Mouse (Mus musculus): ENCODE data around the gene Gse1.
"Not testable (repeated sequence)": the region's sequence is repeated elsewhere in the genome, so short reads cannot be mapped to it uniquely, and the experiment has no call there.

The Gse1 gene

DNA sequence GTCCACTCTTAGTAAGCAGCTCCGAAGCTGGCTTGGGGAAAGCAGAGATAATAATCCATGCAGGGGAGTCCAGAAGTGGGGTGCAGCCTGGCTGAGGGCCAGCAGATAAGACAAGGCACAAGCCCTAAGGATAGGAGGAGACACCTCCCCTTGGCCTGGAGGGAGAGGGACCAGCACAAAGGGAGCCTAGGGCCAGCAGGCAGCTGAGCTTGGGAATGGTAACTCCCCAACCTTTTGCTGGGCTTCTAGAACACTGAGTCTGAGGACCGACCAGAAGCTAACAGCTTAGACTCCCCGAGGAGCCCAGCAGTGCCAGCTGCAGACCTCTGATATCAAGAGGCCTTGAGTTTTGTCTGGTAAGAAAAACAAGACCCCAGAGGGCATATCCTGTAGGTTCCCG is 115.9 kb downstream of the Gse1 start:
- in situ Hi-C loops (cut with MseI, MboI): no loop called here

DNA sequence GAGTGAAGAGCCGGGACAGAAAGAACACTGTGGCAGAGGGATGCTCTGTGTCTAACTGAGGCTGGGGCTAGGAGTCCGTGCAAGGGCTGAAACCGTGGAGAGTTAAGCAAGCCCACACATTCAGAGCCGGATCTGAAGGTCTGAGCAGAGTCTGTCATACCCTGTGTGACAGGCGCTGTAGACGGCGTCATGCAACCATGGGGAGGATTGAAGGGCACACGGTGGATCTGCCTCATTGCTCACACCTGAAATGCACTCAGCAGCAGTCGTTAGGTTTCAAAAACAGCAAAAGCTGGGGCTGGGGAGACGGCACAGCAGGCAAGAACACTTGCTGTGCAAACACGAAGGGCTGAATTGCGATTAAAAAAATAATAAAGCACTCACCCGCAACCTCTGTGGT is 116.3 kb downstream of the Gse1 start:
- in situ Hi-C loops (cut with MseI, MboI): no loop called here

DNA sequence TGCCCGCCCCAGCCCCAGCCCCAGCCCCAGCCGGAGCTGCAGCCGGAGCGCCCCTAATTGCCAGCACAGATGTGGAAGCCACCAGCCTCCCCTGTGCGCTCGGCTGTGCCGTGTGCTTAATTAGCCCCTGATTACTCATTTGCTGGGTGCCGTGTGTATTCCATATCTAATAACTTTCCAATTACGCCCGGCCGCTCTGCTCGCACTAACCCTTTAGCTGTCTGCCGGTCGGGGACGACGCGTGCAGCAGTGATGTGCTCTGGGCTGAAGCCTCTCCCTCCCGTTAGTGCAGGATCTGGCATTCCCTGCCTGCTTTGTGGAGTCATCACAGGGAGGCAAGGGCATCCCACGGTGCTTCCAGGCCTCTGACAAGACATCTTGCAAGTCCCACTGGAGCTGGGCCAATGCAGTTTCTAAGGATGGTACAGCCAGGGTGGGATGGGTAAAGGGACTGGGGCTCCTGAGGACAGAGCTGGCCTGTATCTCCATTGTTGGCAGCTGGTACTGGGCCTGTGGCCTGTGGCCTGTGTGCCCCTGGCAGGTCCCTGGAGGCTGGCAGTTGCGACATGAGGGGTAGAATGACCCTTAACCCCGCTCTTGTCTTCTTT is 119.6 kb downstream of the Gse1 start:
- in situ Hi-C loops (cut with MseI, MboI): no loop called here

DNA sequence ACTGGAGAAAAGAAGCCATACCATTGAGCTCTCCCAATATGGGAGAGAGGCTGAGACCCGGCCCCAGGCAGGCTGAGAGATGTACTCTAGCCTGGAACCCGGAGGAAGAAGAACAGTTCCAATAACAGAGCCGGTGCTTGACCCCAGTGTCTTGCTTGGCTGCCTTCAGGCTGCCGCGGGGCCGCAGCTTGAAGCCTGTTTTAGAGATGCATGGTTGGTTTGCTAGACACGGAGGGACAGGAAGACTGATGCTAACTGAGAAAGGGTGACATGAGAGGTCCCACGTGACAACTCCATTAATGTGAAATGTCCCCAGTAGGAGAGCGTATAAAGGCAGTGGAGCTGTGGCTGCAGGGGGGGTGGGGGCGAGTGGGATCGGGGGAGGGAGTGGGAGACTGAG is 120.7 kb downstream of the Gse1 start:
- in situ Hi-C loops (cut with MseI, MboI): no loop called here

DNA sequence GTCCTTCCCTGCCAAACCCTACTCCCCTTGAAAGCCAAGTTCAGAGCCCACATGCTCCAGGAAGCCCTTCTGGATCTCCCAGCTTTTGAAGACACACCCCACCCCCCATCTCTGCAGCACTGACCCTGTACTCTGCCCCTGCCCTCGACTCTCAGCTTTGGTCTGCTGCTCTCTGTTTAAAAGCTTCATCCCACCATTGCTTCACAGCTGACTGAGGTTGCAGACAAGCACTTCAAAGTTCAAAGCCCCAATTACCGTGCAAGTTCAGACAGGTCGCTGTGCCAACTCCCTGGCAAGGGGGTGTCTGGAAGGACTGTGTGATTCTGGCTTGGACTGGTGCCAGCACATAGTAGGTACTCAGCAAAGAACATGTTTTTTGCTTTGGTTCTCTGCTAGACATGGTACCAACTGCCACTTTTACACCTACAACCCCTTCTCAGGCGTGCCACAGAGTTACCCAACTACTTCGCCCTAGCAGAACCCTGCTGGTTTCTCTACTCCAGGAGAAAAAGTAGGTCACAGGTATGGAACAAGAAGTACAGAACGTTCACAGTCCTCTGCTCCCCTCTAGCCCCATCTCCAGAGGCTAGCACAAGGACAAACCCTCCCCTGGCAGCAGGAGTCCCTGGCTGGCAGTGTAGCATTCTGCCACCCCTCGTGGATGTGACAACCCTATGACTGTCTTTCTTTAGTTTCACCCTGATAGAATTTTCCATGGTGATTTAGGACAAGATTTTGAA is 123.2 kb downstream of the Gse1 start:
- in situ Hi-C loops (cut with MseI, MboI): no loop called here

DNA sequence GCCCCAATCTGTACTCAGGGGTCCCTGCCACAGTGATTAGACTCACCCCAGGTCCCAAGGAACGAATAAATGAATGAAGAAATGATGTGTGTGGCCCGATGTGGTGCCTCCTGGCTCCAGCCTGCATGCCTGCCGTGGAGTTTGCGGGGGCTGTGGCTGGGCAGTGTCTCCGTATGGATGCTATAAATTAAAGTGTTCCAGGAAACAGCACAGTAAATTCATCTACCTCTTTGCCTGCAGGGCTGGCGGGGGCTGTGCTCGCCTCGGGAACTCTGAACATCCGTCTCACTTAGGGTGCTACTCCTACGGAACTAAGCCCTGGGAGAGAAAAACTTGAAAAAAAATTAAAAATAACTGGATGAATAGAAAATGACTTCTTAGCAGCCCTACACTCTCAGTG is 123.8 kb downstream of the Gse1 start:
- in situ Hi-C loops (cut with MseI, MboI): no loop called here

DNA sequence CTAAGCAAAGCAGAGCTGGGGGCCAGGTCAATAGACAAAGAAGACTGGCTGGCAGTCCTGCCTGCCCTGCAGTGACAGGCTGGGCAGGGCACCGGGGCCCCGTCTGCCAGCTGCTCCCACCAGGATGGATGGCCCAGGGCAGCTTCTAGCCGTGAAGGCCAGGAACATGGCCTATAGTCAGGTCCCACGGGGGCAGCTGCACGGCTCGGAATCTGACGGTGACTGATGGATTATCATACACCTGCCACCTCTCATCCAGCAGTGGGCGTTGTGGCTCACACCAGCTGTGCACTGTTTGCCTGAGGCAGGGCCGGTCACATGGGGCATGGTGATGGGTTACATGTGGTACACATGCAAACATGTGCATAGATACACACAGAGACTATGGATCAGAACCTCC is 127.8 kb downstream of the Gse1 start:
- in situ Hi-C loops (cut with MseI, MboI): no loop called here

DNA sequence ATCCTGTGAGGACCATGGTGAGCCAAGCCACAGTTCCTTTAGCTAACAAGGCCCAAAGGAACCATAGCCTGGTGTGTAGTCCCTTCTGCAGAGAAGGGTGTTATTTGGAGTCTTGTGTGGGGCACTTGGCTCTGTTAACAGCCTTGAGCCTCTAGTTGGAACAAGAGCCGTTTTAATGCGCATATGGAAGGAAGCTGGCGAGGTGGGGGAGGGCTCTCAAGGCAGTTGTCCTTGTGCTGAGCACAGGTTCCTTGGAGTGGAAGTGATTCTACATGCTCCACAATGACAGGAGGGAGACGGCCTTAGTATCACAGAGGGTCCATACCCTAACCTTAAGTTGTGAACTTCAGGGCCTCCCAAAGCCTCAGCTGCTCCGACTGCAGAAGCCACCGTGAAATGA is 129.2 kb downstream of the Gse1 start:
- in situ Hi-C loops (cut with MseI, MboI): no loop called here

DNA sequence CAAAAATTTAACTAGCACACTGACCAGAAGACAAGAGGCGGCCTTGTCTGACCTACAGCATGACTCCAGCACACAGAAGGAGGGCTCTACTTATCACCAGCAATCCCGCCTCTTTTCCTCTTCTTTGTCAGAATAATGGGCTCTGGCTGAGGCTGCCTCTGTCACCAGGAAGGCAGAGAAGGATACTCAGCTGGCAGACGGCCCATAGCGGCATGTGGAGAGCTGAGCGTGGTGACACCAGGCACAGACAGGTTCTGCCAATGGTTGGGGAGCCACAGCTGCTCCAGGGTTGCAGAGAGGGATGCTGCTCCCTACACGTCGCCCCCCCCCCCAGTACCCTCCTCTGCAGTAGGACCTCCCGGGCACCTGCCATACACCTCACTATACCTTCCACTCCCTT is 133.0 kb downstream of the Gse1 start:
- in situ Hi-C loops (cut with MseI, MboI): loop anchor here in 1 of 2 experiments (5.0 kb wide), 1 partner anchor 34 kb away; no protein-coding TSS in a partner anchor

DNA sequence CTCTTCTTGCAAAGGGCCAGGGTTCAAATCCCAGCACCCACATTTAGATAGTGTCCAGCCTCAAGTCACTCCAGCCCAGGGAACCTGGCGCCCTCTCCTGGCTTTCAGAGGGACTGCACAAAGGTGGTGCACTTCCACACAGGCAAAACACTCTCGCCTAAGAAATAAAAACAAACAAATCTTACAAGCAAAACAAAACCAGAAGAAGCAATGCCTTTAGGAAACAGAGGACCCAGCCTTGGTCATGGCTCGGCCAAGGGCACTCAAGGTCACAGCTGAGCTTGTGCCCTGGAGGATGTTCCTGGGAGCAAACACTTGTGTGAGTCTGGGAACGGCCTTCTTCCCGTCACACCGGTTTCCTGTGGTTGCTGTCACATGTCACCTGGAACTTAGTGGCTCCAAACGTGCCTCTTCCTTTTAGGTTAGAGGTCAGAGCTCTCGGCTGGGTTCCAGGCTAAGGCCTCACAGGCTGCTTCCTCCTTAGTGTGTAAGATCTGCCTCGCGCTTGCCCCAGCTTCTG is 135.4 kb downstream of the Gse1 start:
- in situ Hi-C loops (cut with MseI, MboI): loop anchor here in 1 of 2 experiments (5.0 kb wide), 1 partner anchor 36 kb away; no protein-coding TSS in a partner anchor

DNA sequence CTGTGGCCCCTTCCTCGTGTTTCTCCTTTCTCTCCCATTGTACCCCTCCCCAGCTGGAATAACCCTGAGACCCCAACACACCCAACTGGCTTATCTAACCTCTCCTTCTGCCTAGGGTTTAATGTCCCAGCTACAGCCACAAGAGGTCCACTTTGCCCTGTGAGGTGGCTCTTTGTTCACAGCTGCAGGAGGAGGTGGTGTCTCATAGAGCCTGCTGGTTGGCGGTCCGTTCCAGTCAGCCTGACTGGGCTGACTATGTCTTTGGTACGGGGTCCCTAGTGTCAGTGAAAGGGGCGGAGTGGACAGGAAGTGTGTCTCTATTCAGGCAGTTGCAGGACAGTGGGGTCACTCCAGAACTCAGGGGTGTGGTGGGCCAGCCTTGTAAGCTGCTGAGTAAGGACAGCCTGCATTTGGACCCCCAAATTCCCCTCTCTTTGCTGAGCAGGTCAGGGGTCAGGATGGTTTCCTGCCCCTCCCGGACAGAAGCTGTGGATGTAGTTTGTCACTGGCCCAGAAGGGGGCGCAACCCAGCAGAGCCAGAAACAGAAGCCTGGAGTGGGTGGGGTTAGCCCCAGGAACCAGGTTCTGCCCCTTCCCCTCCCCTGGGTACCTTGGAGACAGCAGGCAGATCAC is 136.0 kb downstream of the Gse1 start:
- in situ Hi-C loops (cut with MseI, MboI): loop anchor here in 1 of 2 experiments (5.0 kb wide), 1 partner anchor 37 kb away; no protein-coding TSS in a partner anchor

DNA sequence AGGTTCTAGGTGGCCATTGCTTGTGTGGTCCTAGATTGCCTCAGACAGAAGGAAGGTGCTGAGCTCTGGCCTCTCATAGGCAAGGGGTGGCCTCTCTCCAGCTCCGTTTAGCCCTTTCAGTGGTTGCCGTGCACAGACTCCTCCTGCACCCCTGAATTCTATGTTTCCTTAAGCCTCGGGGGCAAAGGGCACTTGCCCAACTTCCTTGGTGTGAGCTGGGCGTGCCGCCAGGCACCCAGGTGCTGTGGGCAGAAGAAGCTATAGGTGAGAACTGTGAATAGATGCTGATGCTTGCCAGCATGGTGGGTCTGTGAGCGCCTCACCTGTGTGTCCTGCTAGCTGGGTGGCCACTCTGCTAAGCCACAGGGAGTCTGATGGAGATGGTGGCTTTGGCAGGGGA is 138.6 kb downstream of the Gse1 start:
- in situ Hi-C loops (cut with MseI, MboI): no loop called here

DNA sequence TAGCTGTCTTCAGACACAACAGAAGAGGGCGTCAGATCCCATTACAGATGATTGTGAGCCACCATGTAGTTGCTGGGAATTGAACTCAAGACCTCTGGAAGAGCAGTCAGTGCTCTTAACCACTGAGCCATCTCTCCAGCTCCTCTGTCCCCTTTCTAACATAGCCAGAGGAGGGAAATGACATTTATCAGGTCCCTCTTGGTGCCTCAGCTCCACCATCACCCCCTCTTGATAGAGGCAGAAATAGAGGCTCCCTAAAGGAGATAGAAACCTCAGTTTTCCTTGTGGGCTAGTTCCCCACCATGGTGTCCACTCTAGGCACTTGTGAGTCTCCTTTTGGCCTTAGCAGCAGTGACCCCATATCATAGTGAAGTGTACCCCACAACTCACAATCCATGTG is 139.9 kb downstream of the Gse1 start:
- in situ Hi-C loops (cut with MseI, MboI): not testable (repeated sequence)

DNA sequence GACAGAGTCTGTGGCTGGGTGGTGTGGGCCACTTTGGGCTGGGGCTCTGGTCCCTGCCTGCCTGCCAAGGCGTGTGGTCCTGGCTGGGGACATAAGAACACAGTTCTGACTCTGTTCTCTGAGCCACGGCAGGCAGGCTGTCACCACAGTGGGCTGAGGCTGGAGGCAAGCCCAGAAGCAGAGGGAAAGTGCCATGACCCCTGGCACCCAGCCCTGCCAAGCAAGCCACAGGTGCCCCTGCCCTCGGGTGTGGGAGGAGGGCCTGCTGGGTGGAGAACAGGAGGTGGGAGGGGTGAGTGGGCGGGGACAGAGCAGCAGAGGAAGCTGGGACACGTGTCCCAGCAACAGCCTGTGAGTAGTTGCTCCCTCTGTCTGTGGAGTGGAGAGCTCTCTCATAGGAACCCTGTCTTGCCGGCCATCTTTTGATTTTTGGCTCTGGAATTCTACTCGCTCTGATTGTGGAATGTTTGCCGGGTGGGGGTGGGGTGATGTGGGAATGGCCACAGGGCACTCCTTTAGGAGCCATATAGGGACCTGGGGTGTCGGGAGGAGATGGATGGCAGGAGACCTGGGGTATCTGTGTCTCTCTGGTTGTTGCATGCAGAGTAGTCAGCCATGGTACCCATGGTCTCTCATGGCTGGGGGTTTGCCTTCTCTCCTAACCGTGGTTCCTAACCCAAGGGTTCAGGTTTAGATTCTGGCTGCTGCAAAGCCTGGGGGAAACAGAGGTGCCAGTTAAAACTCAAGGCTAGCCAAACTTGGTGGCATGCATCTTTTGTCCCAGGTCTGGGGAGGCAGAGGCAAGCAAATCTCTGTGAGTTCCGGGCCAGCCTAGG is 140.8 kb downstream of the Gse1 start:
- in situ Hi-C loops (cut with MseI, MboI): no loop called here

DNA sequence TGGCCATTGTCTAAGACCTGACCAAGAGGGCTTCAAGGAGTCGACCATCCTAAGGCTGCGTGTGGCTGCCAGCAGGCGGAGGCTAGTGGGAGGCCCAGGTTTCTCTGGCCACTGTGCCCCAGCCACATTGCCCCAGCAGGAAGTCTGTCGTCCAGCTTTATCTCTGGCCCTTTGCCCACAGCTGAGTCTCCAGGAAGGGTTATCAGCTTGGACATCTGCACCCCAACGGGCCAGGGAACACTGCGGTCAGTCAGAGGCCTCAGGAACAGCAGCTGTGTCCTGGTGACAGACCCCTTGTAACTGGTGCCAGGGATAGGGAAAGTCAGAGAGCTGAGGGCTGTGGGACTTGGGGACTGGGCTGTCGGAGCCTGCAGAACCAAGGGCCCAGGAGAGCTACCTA is 141.7 kb downstream of the Gse1 start:
- in situ Hi-C loops (cut with MseI, MboI): loop anchor here in 1 of 2 experiments (5.0 kb wide), 1 partner anchor 43 kb away; no protein-coding TSS in a partner anchor

DNA sequence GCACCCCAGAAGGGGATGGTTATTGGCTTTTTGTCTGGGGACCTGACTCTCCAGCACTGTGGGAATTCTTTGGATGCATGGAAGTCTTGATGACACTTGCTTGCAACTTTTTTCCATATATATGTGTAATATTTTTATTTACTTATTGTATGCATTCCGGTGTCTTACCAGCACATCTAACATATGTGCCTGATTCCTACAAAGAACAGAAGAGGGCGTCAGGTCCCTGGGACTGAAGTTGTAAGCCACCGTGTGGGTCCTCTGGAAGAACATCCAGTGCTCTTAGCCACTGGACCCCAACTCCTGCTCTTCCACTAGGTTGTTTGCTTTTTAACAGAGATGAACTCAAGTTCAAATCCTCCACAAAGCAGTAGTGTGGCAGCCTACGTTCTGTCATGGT is 142.2 kb downstream of the Gse1 start:
- in situ Hi-C loops (cut with MseI, MboI): loop anchor here in 1 of 2 experiments (5.0 kb wide), 1 partner anchor 43 kb away; no protein-coding TSS in a partner anchor

DNA sequence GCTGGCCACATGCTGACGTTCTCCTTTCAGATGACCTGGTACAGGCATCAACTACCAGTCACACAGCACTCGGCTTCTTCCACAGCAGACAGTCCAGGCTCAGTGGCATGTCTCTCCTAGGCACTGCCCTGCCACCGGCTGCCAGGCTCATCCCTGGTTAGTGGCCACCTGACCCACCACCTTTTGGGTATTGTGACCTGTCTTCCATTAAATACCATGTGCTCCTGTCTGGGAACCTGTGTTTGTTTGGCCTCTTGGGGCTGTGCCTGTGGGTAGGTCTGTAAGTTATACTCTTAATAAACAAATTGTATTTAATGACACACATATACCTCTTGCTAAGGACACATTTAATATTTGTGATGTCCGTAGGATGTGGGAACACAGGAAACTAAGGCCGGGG is 142.9 kb downstream of the Gse1 start:
- in situ Hi-C loops (cut with MseI, MboI): loop anchor here in 1 of 2 experiments (5.0 kb wide), 1 partner anchor 44 kb away; no protein-coding TSS in a partner anchor

DNA sequence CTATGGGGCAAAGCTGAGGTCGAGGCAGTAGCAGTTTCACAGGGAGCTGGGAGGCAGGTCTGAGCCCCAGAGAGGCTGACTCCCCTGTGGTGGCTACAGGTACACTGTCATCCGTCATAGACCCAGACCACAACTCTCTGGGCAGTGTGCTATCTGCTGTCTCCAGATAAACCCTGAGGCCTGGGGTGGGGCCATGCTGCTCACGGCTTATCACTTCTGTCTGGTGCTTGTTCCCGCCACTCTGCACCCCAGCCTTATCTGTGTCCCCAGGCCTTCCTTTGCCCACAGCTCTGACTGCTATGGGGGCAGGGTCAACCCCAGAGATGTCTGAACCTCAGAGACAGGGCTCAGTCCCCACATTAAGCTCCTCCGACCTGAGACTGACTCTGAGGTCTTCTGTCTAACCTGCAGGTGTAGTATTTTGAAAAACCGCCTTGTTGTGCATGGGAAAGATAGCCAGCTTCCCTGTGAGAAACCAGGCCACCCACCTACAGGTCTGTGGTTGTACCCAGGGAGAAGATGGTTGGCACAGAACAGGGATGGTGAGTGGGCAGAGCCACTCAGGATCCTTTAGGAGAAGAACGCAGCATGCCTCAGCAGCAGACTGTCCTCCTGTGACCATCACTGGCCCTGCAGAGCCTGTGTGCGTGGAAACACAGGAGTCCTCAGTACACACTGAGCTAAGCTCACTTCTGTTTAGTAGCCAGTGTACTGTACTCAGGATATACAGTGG is 143.6 kb downstream of the Gse1 start:
- in situ Hi-C loops (cut with MseI, MboI): loop anchor here in 1 of 2 experiments (5.0 kb wide), 1 partner anchor 45 kb away; no protein-coding TSS in a partner anchor

DNA sequence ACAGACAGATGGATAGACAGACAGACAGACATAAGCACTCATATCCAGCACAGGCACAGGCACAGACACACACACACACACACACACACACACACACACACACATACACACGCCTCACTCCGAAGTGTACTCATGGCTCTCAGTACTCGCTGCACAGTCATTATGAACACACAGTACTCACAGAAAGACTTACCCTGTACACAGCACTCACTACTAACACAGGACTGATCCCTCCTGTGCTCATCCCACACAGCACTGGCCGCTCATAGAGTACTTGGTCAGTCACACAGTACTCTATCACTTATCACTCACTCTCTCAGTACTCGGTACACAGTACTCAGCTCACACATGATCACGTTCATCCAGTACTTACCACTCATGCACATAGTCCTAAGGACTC is 144.4 kb downstream of the Gse1 start:
- in situ Hi-C loops (cut with MseI, MboI): loop anchor here in 1 of 2 experiments (5.0 kb wide), 1 partner anchor 45 kb away; no protein-coding TSS in a partner anchor

DNA sequence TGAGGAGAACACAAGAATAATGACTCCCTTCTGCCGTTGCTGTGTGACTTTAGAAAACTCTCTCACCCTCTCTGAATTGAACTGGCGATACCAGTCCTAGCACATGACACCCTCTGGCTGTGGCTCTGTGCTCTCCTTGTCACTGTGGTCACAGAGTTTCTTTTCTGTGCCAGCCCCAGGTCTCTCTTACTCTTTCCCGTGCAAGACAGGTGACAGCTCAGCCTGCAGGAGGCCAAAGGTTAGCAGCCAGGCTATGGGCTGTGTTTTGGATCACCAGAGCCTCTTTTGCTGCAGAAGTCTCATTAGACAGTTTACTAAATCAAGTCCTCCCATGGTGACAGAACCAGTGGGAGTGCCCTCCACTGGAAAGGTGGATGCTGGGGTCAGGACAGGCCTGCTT is 145.4 kb downstream of the Gse1 start:
- in situ Hi-C loops (cut with MseI, MboI): loop anchor here in 1 of 2 experiments (5.0 kb wide), 1 partner anchor 46 kb away; no protein-coding TSS in a partner anchor
